Mouse (Mus musculus) layer of hippocampus, postnatal 14 days (tissue): ENCODE measurements around the gene Adh1. TPM values are rescaled to one million over a fixed set of nuclear protein-coding genes. Genes with fewer than 3 reads are reported as not detected.

Experiments
- DNase-seq, 2 experiments: peaks; one replicate each; pipeline ENCODE4 v3.0.0; 2021 to 2022; ENCODE audit warnings: low spot score in 2 of 2, mixed read lengths in 1 of 2
- long read RNA-seq, 2 experiments: library from polyadenylated mRNA; stranded (forward); transcript quantifications; one replicate each; pipeline ENCODE4 v2.0.0; 2021
- total RNA-seq, 2 experiments: library from RNA; stranded (reverse); gene quantifications; 2 replicates each; pipeline ENCODE4 v1.2.3; 2021

Adh1 gene
- total RNA-seq, result 1 to 10 TPM; 1.0 to 1.7 TPM
- long read RNA-seq, experiment 1, result 0 reads
- long read RNA-seq, experiment 2, result 0 reads

DNA sequence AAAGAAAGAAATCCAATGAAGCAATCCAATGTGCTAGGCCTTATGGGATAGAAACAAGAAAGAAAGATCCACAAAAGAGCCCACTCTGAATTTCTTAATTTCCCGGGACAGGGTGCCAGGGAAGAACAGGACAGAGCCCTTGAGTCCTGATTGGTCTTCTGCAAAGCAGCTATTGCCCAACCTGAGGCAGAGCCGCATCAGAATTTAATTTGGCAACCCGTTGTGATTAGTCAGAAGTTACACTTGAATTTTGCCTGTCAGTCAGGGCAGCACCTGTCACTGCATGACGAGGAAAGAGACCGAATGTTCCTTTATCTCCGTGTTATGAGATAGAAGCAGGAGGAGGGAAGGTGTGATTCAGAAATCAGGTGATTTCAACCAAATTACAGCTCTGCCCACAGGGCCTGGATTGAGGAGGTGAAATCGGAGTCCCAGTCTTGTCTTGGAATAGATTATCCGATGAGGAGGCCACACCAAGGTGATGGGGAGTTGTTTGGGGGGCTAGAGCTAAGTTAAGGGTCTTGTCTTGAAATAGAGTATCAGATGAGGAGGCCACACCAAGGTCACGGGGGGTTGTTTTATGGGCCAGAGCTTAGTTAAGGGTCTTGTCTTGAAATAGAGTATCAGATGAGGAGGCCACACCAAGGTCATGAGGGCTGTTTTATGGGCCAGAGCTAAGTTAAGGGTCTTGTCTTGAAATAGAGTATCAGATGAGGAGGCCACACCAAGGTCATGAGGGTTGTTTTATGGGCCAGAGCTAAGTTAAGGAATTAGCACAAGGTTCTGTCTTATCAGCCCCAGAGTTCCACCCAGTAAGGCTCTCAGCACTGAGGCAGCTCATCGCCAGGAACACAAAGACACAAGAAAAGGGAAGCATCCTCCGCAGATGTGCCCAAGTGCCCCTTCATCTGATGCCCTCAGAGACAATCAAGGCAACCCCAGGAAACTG is at the start of gene Adh1:
Adh1 (plus strand) TSS at position 271 of the 949 bp plus-strand sequence.
- DNase-seq, result no peak

DNA sequence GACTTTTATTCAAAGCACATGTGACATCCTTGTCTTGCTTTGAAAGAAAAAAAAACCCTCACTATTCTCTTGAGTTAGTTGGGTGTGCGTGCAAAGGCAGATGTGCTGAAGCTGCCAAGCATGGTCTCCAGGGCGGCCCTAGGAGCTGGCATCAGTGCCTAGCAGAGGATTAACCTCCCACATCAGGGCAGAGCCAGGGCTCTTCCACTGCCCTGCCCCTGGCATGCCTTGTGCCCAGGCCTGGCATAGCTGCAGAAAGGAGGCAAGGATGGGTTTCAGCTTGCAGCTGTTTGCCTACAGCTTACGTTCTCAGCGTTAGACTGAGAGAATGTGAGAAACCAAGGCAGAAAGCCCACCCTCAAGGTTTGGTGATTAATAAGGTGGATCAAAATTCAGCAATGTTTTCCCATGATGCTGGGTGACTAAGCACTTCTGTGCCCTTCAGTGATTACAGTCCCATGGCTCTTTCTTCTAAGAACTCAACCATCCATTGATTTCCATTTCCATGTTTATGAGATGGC is 48.3 kb upstream of the Adh1 start:
- no peak for DNase-seq

DNA sequence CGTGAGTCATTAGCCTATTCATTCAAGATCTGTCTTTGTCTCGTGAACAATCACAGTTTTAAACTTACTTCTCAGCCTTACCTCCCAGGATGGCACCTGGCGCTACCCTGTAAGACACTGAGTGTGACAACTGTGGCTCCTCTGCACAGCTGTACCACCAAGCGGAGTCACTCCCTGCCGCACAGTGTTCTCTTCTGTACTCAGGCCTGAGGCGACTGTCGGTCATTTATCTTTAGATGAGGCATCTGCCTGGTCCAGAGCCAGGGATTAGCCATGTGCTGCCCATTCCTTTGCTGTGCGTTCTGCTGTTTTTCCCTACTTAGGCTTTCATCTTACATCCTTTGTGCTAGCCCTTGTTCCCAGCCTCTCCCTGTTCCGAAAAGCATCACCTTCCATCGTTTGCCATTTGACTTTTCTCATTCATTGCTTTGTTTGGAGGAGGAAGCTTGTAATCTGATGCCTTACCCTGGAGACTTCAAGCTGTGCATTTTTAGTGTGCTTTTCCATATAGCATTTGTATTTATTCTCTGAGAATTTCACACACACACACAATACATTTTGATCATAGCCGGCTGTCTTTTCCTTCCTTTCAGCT is 45.3 kb upstream of the Adh1 start:
- DNase-seq, result no peak

DNA sequence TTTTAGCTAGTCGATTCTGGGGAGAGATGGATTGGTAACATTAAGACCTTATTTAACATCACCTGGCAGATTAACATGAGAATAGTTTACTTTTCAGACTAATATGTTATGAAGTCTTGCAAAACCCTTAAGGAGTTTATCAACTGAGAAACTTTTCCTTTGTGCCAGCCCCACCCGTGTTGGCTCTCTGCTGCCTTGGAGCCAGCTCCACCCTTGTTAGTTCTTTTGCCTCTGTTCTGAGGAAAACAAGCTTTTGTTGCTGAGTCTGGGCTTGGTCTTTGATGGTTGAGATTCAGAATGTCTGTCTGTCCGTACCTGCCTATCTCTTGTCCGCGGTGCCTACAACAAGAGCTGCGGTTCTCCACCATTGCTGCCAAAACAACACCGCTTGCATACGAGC is 44.7 kb upstream of the Adh1 start:
- DNase-seq, result no peak

DNA sequence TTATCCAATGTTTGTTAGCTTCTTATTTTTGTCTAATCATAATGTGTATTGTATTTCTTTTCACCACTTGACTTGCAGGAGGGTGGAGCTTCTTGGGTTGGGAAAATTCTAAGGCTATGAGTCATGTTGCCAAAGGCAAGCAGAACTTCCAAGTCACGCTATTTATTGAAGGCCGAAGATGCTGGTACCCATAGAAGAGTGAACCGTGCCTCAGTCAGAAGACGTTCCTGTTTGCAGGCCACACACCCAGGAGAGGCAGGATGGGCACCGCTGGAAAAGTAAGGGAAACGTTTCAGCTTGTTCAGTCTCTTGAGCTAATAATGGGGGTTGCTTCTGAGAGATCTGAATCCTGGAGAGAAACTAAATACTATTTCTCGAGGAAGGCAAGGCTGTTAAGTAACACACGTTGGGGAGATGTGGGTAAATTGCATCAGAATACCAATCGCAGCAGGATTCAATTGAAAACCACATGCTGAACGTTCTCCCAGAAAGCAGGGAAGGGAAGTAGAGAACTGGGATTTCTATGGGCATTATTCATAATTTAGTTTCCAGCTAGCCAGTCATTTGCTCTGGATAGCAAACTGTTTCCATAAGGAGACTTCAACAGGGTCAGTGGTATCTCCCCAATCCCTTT is 43.0 kb upstream of the Adh1 start, which contains the start of gene Adh7:
Adh7 (plus strand) TSS at position 130 of the 634 bp plus-strand sequence.
- no peak for DNase-seq

DNA sequence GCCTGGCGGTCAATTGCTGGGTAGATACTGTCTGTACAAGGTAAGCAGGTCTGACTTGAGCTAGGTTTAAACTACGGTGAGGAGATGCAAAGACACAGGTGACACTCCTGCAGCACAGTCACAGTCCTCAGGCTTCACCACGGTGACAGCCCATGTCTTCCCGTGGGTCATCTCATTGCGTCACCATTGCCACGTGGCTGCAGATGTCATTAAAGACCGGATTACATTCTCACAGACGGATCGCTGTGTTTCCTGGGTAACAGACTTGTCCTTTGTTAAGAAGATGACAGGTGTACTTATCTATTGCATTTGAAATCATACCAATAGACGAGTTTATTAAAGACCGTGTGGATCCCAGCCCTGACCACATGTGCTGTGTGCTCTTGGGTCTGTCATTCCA is 39.7 kb upstream of the Adh1 start:
- DNase-seq, result no peak

DNA sequence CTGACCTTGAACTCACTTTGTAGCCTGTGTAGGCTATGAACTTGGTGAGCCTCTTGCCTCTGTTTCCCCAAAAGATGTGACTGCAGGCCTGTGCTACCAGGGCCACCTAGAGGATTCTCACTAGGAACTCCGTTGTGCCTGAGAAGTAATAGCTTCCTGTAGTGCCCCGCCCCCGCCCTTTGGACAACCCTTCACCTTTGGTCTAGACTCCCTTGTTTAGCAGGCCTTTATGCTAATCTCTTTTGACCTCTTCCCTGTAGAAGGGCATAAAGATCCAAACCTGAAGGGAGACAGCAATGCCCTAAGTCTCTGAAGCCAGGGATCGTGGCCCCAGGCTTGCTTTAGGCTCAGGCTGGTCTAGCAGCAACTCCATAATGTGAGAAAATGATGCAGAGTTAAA is 38.3 kb upstream of the Adh1 start:
- no peak for DNase-seq

DNA sequence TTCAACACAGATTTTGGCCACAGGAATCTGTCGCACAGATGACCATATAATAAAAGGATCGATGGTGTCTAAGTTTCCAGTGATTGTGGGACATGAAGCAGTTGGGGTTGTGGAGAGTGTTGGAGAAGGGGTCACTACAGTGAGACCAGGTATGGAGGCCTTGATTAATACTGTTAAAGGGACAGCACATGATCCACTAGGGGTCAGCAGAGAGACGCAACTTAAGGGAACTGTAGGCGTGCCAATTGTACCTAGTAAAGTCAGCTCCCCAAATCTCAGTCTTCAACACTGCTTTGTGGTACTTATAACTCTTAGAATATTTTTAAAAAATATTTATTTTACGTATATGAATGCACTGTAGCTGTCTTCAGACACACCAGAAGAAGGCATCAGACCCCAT is 37.8 kb upstream of the Adh1 start:
- peak in 1 of 2 experiments; percentile 63 for DNase-seq

DNA sequence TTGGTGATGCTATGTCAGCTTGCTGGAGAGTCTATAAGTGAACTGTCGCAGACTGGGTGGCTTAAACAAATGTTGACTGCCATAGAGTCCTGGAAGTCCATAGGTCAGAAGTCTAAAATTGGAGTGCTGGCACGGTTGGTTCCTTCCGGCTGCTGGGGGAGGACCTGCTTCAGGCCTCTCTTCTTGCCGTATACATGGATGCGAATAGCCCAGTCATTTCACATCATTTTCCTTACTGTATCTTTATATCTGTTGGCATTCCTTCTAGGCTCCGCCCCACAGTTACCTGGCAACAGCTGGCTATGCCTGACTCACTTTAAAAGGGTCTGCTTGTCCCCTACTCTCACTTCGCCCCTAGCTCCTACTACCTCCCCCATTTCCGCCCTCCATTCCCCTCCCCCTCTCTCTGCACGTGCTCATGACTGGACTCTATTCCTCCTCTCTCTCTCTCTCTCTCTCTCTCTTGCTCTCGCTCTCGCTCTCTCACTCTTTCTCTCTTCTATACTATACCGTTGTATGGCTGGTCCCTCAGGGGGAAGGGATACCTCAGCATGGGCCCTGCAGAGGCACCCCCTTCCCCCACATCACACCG is 36.3 kb upstream of the Adh1 start:
- no peak for DNase-seq

DNA sequence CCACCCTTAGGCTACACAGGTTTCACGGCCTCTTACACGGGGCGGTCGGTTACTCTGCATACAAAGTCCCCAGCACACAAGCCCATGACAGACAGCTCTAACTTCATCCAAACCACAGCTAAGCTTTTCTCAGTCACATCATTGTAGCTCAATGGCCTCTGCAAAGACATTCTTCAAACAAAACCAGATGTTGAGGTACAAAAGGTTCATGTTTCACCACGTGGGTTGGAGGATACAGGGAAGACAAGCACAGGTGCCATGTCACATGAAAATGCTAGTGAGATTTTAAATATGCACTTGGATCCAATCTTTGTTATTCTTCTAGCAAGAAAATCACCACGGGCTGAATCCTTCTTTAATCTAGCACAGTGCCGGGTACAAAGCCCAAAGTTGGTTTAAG is 35.5 kb upstream of the Adh1 start:
- no peak for DNase-seq

DNA sequence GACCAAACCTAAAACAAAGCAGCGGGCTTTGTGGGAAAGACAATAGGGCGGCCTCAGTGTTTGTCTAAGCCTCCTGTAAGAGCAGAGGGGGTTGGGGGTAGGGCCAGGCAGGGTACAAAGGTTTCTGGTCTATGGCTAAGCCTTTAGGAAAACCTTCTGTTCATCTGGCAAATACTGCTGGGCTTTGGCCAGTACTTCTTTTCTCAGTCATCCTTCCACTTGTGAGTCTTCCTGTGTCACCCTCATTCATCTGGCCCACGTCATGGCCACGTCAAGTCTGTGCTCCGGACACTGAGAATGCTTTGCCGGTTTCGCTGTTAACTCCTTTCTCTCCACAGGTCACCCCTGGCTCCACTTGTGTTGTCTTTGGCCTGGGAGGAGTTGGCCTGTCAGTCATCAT is 34.9 kb upstream of the Adh1 start:
- DNase-seq, result no peak

DNA sequence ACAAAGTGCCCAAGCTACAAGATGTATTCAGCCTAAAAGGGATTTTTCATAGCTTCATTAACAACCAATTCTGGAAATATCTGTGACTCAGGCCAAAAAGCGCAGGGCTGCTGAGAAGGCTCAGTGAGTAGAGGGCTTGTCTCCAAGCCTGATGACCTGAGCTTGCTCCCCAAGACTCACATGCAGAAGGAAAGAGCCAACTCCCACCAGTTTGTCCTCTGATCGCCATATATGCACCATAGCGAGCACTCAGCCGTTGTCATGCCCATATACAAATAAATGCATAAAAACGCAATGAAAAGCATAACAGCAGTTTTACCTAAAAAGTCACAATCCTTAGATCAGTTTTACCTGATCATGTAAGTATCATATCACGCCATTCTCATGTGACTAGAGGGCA is 34.3 kb upstream of the Adh1 start:
- DNase-seq, result no peak

DNA sequence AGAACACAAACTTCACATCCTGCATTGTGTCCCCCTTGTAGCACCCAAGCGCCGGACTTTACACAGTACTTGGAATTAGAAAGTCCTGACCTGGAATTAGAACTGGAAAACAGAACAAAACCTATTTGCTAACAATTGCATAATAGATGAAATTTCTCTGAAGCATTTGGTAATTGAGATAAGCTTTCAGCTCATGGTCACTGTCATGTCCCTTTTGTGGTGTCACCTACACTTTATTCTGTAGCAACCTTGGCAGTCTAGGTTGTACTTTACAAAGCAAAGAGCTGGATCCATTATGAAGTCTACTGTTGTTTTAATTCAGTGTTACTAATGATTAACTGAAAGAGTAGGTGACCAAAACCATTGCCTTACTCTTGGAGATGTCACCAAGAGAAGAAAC is 33.7 kb upstream of the Adh1 start:
- DNase-seq, result no peak

DNA sequence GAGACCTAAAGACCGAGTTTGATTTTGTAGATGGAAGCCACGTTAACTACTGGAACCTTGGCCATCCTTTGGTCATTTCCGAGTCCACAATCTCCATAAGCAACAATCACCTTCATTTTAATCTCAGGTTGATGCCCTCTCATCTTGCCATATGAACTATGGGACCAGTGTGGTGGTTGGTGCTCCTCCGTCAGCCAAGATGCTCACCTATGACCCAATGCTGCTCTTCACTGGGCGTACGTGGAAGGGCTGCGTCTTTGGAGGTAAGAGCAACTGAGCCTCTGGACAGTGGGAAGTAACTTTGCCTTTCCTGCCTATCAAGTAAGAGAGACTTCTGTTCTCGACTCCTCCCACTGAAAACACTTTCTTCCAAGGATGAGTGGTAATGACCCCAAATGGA is 33.0 kb upstream of the Adh1 start:
- DNase-seq, result no peak

DNA sequence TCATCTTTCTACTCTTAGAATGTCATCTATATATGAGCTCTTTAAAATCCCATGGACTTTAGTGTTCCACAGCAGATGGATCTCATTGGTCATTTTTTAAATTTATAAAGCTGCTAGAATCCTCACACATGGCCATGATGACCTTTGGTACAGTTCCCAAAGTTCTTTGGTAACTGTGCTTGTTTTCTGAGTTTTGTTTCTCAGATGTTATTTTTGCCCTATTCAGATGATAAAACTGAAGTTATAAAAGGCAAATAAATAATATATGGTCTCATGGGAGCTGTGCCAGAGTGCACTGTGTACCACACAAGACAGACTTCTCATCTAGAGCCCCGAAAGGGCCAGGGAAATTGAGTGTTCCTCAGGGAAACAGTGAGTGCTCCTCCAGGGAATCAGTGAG is 31.3 kb upstream of the Adh1 start:
- DNase-seq, result no peak

DNA sequence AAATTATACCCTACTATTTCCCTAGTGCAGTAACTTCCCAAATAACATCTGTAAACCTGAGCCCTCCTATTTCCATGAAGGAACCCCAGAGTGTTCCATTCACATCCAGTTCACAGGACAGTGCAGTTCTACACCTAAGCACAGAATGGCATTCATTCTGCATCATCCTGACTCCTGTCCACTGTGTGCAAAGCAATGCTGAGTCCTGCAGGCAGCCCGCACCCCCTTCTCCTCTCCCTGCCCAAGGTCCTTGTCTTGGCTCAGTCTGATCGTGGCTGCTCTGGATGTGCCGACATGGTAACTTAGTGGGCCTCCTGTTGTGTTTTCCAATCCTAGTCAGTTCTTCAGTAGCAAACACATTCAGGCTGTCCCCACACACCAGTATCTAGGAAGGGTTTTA is 30.5 kb upstream of the Adh1 start:
- DNase-seq, result no peak

DNA sequence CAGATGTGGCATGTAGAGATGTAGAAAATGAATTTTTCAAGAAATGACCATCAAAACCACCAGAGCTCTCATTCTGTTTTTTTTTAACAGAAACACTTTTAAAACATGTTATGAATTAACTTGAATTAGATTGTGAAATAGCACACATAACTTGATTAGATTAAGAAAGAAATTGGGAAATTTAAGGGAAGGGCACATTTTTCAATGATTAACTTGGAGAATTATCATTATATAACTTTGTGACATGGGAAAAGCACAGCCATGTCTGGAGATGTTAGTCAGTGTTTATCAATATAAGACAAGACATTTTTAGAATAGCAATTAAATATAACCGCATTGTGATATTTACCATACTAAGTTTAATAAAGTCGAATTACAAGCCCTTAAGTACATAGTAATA is 29.3 kb upstream of the Adh1 start:
- no peak for DNase-seq

DNA sequence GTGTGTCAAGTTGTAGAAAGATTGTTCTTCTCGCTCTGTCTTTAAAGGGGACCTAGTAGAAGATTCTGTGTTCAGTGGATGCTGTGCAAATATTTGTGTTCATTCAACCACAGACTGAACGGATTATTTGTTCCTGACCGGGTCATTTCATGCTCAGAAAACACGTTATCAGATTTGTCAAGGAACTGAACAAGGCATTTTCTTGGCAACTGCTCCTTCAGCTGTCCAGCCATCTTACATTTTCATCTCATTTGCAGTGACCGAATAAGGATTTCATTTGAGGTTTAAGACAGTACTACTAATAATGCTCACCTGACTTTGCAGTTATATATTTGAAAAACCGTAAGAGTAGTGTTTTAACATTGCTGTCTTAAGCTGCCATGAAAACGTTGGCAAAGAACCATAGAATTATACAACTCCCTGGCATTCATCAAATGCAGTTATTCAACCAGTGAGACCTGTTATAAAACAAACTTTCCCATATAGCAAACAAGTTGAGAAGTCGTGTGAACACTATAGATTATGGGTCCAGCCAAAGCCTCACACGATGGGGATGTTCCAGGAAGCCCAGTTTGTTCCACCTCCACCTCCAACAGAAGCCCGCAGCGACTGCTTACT is 24.1 kb upstream of the Adh1 start:
- DNase-seq, result no peak

DNA sequence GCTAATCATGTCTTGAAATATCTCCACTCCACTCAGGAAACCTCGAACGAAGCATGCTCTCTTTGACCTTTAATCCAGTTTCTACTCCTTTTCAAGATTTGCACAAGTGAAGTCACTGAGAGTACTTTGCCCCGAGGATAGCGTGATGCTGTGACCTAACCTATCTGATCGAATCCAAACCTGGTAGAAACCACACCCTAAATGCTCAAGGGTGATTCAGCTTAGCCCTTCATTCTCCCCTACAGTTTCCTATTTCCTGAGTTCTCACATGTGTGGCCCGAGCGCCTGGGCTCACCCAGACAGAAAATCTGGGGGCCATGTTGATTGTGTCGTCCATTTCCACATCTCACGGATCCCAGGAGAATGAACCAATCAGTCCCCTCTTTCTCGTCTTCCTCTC is 22.7 kb upstream of the Adh1 start:
- DNase-seq, result no peak

DNA sequence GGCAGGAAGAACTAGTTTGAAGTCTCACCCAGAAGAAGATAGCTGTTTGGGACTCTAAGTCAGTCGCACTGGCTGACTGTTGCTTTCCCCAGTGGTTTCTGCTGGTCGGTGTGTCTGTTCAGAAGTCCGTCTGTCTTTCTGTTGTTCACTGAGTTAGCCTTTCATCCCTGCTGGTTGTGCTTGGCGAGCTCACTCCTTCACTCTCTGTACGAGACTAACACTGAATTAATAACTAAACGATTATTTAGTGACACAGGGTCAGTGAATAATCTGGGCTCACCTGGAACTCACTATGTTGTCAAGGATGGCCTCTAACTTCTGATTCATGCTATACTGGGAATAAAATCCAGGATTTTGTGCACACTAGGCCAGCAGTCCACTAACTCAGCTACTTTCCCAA is 21.3 kb upstream of the Adh1 start:
- no peak for DNase-seq

DNA sequence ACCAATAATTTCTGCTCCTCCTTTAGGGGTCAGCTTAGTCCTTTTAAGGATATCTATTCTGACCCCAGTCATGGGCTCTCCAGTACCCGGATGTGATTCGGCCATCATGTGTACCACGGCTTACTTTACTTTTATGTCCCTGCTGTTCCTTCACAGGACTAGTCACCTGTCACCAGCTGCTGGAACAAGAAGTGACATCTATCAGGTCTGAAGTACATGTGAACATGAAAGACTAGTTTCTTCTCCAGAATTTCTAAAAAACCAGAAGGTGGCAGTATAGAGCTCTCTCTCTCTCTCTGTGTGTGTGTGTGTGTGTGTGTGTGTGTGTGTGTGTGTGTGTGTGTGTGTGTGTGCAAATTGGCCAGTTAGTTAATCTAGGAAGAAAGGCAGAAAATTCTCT is 20.4 kb upstream of the Adh1 start:
- no peak for DNase-seq
